Mouse (Mus musculus): Measurements from ENCODE around the gene Sos1. TPM values are rescaled to one million over a fixed set of nuclear protein-coding genes. Genes with fewer than 3 reads are reported as not detected.

Sos1 gene
- polyA plus RNA-seq, 1 experiment from 2014 or later, result 13.5 TPM

GRCm38 (mm10) chr17:80360245-80360644 is 120.0 kb downstream of the Sos1 start:
- Histone ChIP-seq H3K36me3 (replicated peaks; ENCODE audit: control insufficient read depth, insufficient read depth) (no peaks in the 10 kb centered on the region), H3K4me1 (replicated peaks; ENCODE audit: control insufficient read depth, insufficient read depth, low read length) (no peaks in the 10 kb centered on the region), H3K27me3 (ENCODE audit: control insufficient read depth, insufficient read depth, low read length) (no peaks in the 10 kb centered on the region), H3K9me3 (ENCODE audit: control insufficient read depth, low read length) (no peaks in the 10 kb centered on the region), H3K4me2 (replicated peaks) (no peak overlapping the region), H3K27ac (no peak overlapping the region), H3K9ac (no peak overlapping the region), H3K4me3 (replicated peaks; ENCODE audit: low read length) (no peak overlapping the region)
- DNase-seq (ENCODE audit: low spot score) (no peak), ATAC-seq (ENCODE audit: low FRiP score) (no peak)
- 92% methylated on average over 8 of the region's 8 CpGs for WGBS

GRCm38 (mm10) chr17:80347234-80347633 is 133.0 kb downstream of the Sos1 start:
- Histone ChIP-seq H3K4me1 (replicated peaks; ENCODE audit: control insufficient read depth, insufficient read depth, low read length) (no peaks in the 10 kb centered on the region), H3K9ac (no peak overlapping the region), H3K36me3 (replicated peaks; ENCODE audit: control insufficient read depth, insufficient read depth) (no peaks in the 10 kb centered on the region), H3K4me3 (replicated peaks; ENCODE audit: low read length) (no peak overlapping the region), H3K4me2 (replicated peaks) (no peak overlapping the region), H3K27ac (no peak overlapping the region), H3K27me3 (ENCODE audit: control insufficient read depth, insufficient read depth, low read length) (no peaks in the 10 kb centered on the region), H3K9me3 (ENCODE audit: control insufficient read depth, low read length) (no peaks in the 10 kb centered on the region)
- no peak for ATAC-seq (ENCODE audit: low FRiP score)
- DNase-seq (ENCODE audit: low spot score), result no peak
- WGBS, result 33% methylated on average over 6 of the region's 6 CpGs

DNA sequence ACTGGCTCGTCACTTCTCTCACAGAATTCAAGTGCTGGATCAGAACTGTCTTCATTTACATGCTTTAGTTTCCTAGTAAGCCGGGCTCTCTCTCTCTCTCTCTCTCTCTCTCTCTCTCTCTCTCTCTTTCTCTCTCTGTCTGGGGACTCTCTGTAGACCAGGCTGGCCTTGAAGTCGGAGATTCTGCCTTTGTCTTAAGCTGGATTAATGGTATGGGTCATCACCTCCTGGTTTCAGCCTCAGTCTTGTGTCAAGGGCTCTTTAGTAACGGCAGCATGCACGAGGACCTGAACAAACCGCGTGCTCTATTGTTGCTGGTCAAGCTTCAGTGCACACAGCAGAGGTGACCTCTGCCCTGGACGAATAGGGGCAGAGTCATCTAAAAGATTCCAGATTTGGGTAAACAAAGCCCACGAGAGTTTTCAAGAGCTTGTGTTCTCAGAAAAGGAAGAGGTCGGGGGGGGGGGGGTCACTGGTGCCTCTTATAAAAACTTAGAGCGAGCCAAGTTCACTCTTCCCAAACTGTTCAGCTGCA is 133.6 kb downstream of the Sos1 start:
- no peak overlapping the region for H3K4me2 ChIP-seq (replicated peaks)
- DNase-seq (ENCODE audit: low spot score), result no peak
- H3K4me3 ChIP-seq (replicated peaks; ENCODE audit: low read length), result no peak overlapping the region
- no peaks in the 10 kb centered on the region for H3K4me1 ChIP-seq (replicated peaks; ENCODE audit: control insufficient read depth, insufficient read depth, low read length)
- H3K27me3 ChIP-seq (ENCODE audit: control insufficient read depth, insufficient read depth, low read length), result no peaks in the 10 kb centered on the region
- 14% methylated on average over 11 of the region's 11 CpGs for WGBS
- no peaks in the 10 kb centered on the region for H3K9me3 ChIP-seq (ENCODE audit: control insufficient read depth, low read length)
- no peak overlapping the region for H3K9ac ChIP-seq
- no peaks in the 10 kb centered on the region for H3K36me3 ChIP-seq (replicated peaks; ENCODE audit: control insufficient read depth, insufficient read depth)
- no peak overlapping the region for H3K27ac ChIP-seq
- no peak for ATAC-seq (ENCODE audit: low FRiP score)

DNA sequence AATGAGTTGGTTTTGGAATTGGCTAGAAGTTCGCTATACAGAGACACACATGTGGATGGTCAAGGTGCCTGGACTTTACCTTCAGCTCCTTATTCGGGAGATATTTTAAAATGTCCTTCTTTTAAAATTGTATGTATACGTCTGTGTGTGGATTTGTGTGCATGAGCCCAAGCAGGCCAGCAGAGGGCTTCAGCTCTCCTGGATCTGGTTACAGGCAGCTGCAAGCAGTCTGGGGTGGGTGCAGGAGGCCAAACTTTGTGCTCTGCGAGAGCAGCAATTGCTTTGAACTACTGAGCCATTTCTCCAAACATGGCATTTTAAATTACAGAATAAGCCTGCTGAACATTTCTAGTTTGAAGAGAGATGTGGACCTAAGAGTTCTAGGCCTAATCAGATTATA is 135.0 kb downstream of the Sos1 start:
- H3K36me3 ChIP-seq (replicated peaks; ENCODE audit: control insufficient read depth, insufficient read depth), result no peaks in the 10 kb centered on the region
- H3K4me3 ChIP-seq (replicated peaks; ENCODE audit: low read length), result no peak overlapping the region
- no peak overlapping the region for H3K27ac ChIP-seq
- no peaks in the 10 kb centered on the region for H3K4me1 ChIP-seq (replicated peaks; ENCODE audit: control insufficient read depth, insufficient read depth, low read length)
- DNase-seq (ENCODE audit: low spot score), result no peak
- H3K9ac ChIP-seq, result no peak overlapping the region
- no peak for ATAC-seq (ENCODE audit: low FRiP score)
- no peaks in the 10 kb centered on the region for H3K27me3 ChIP-seq (ENCODE audit: control insufficient read depth, insufficient read depth, low read length)
- no peaks in the 10 kb centered on the region for H3K9me3 ChIP-seq (ENCODE audit: control insufficient read depth, low read length)
- no peak overlapping the region for H3K4me2 ChIP-seq (replicated peaks)
- WGBS, result 87% methylated on average over 4 of the region's 4 CpGs

Other genes with a start within 250 kb of the Sos1 start
- 58.1 and 64.2 TPM in 2 replicates for gene Morn2, start 190.2 kb downstream of the Sos1 start, polyA plus RNA-seq (2014; fragmentation: Nextera tagmentation; extraction: Ambion mirVana)
- 51.3 and 61.0 TPM in 2 replicates for gene Dhx57, start 190.0 kb downstream of the Sos1 start, polyA plus RNA-seq (2014; fragmentation: Nextera tagmentation; extraction: Ambion mirVana)
- 1.5 and 2.6 TPM in 2 replicates for gene Arhgef33, start 173.0 kb downstream of the Sos1 start, polyA plus RNA-seq (2014; fragmentation: Nextera tagmentation; extraction: Ambion mirVana)
- gene Gm10190, start 106.9 kb downstream of the Sos1 start, polyA plus RNA-seq (2014; fragmentation: Nextera tagmentation; extraction: Ambion mirVana), result 0.91 and 2.2 TPM in 2 replicates
- gene Cdkl4, start 97.4 kb upstream of the Sos1 start, polyA plus RNA-seq (2014; fragmentation: Nextera tagmentation; extraction: Ambion mirVana), result 7.0 and 7.3 TPM in 2 replicates
- gene Map4k3, start 248.0 kb upstream of the Sos1 start, polyA plus RNA-seq (2014; fragmentation: Nextera tagmentation; extraction: Ambion mirVana), result 38.2 and 40.7 TPM in 2 replicates

All from hindbrain, embryonic 14.5 days (tissue).